Mouse (Mus musculus) spleen, adult 2 months (tissue): ENCODE measurements at regions not wholly inside any gene's neighbourhood (a gene's known extent, or its start where the extent isn't known, plus 50 kb on each side); places are given as distances from the start of the nearest gene placed in this dataset.

Experiments
- CTCF ChIP-seq: fragments of 200-500 bp; IDR thresholded peaks from 2 replicates; pipeline ENCODE4 v1.5.1; 2011; ENCODE audit warnings: mild to moderate bottlenecking, inconsistent platforms; ENCODE audit not compliant: insufficient read depth, insufficient read length, insufficient replicate concordance; ENCODE audit errors: extremely low read depth
- POLR2A ChIP-seq: fragments of 200-500 bp; IDR thresholded peaks from 2 replicates; pipeline ENCODE4 v1.6.1; 2011; ENCODE audit warnings: low read depth, low read length, inconsistent platforms

- TF ChIP-seq POLR2A (no peak), CTCF (no peak)
Observed at GRCm38 (mm10) chr1:88938458-88938857, 131.8 kb upstream of the Sh3bp4 start.
